Mouse (Mus musculus) limb, embryonic 10.5 days (tissue): Measurements from ENCODE around the gene Pi4ka. TPM values are rescaled to one million over a fixed set of nuclear protein-coding genes. Genes with fewer than 3 reads are reported as not detected.

Source experiments
- DNase-seq: peaks from one replicate; pipeline ENCODE4 v3.0.0-alpha.2; 2017; ENCODE audit warnings: low spot score
- H3K27ac ChIP-seq: fragments of 300-500 bp; sonication (generic); 2 replicates; pipeline ENCODE4 v1.5.1; 2016; ENCODE audit warnings: mild to moderate bottlenecking
- H3K27me3 ChIP-seq: fragments of 300-500 bp; sonication (generic); 2 replicates; pipeline ENCODE4 v1.6.1; 2016; ENCODE audit warnings: low read depth, mild to moderate bottlenecking; ENCODE audit not compliant: poor library complexity, severe bottlenecking
- H3K36me3 ChIP-seq: fragments of 300-500 bp; sonication (generic); 2 replicates; pipeline ENCODE4 v1.6.1; 2016; ENCODE audit warnings: mild to moderate bottlenecking, moderate library complexity
- H3K4me1 ChIP-seq: fragments of 300-500 bp; sonication (generic); 2 replicates; pipeline ENCODE4 v1.6.1; 2016
- H3K4me3 ChIP-seq: fragments of 300-500 bp; sonication (generic); 2 replicates; pipeline ENCODE4 v1.5.1; 2016; ENCODE audit warnings: mild to moderate bottlenecking, moderate library complexity
- H3K9me3 ChIP-seq: fragments of 300-500 bp; sonication (generic); replicated peaks from 2 replicates; pipeline ENCODE4 v1.6.1; 2016; ENCODE audit warnings: mild to moderate bottlenecking
- WGBS: fragments of 180-500 bp; shearing (Covaris S2); methylation state at CpG from one replicate; pipeline ENCODE4 v1.1.7; 2016; 5-methylcytosine and 5-hydroxymethylcytosine counted together
- polyA plus RNA-seq: library from polyadenylated mRNA; unstranded; fragments of >200 nt; fragmentation: Nextera tagmentation; extraction: Ambion mirVana; gene quantifications from 2 replicates; pipeline ENCODE4 v1.2.1, GENCODE M21; 2016

Pi4ka gene
- polyA plus RNA-seq, 1 experiment from 2014 or later: 37.6 TPM

- 93% methylated on average over 1 of the region's 1 CpGs for WGBS
- Histone ChIP-seq H3K4me1 (no peaks in the 10 kb centered on the region), H3K36me3 (peaks cover 8% of the 10 kb centered on the region), H3K9me3 (no peaks in the 10 kb centered on the region), H3K27ac (no peak overlapping the region), H3K4me3 (no peak overlapping the region), H3K27me3 (no peaks in the 10 kb centered on the region)
- no peak for DNase-seq
These were observed 76.1 kb downstream of the Pi4ka start for GRCm38 (mm10) chr16:17329848-17330570.

- 92% methylated on average over 2 of the region's 2 CpGs for WGBS
- Histone ChIP-seq H3K9me3 (no peaks in the 10 kb centered on the region), H3K27me3 (no peaks in the 10 kb centered on the region), H3K4me1 (no peaks in the 10 kb centered on the region), H3K36me3 (peaks cover 31% of the 10 kb centered on the region), H3K27ac (no peak overlapping the region), H3K4me3 (no peak overlapping the region)
- DNase-seq: no peak
These were observed 80.0 kb downstream of the Pi4ka start for GRCm38 (mm10) chr16:17326064-17326463.

- 94% methylated on average over 5 of the region's 5 CpGs for WGBS
- H3K4me1 ChIP-seq: no peaks in the 10 kb centered on the region
- no peak overlapping the region for H3K27ac ChIP-seq
- no peaks in the 10 kb centered on the region for H3K27me3 ChIP-seq
- no peaks in the 10 kb centered on the region for H3K9me3 ChIP-seq
- no peak for DNase-seq
- H3K4me3 ChIP-seq: no peak overlapping the region
- peaks cover 34% of the 10 kb centered on the region for H3K36me3 ChIP-seq
These were observed 81.4 kb downstream of the Pi4ka start for GRCm38 (mm10) chr16:17324745-17325144.

GRCm38 (mm10) chr16:17321481-17321880, 84.6 kb downstream of the Pi4ka start:
- H3K27ac ChIP-seq: no peak overlapping the region
- peaks cover 58% of the 10 kb centered on the region for H3K36me3 ChIP-seq
- WGBS: 93% methylated on average over 5 of the region's 5 CpGs
- H3K9me3 ChIP-seq: no peaks in the 10 kb centered on the region
- H3K4me3 ChIP-seq: no peak overlapping the region
- no peaks in the 10 kb centered on the region for H3K27me3 ChIP-seq
- no peaks in the 10 kb centered on the region for H3K4me1 ChIP-seq
- no peak for DNase-seq

- Histone ChIP-seq H3K4me3 (no peak overlapping the region), H3K36me3 (peaks cover 70% of the 10 kb centered on the region), H3K9me3 (no peaks in the 10 kb centered on the region), H3K27ac (no peak overlapping the region), H3K27me3 (no peaks in the 10 kb centered on the region), H3K4me1 (no peaks in the 10 kb centered on the region)
- no peak for DNase-seq
- whole genome bisulfite sequencing: 94% methylated on average over 7 of the region's 7 CpGs
These were observed 89.6 kb downstream of the Pi4ka start for GRCm38 (mm10) chr16:17316554-17316953.

- peaks cover 82% of the 10 kb centered on the region for H3K36me3 ChIP-seq
- H3K4me3 ChIP-seq: no peak overlapping the region
- no peaks in the 10 kb centered on the region for H3K27me3 ChIP-seq
- no peaks in the 10 kb centered on the region for H3K9me3 ChIP-seq
- 91% methylated on average over 5 of the region's 5 CpGs for WGBS
- no peaks in the 10 kb centered on the region for H3K4me1 ChIP-seq
- no peak for DNase-seq
- no peak overlapping the region for H3K27ac ChIP-seq
These were observed 93.6 kb downstream of the Pi4ka start for GRCm38 (mm10) chr16:17312531-17312930.

- 94% methylated on average over 10 of the region's 10 CpGs for WGBS
- Histone ChIP-seq H3K9me3 (no peaks in the 10 kb centered on the region), H3K27me3 (no peaks in the 10 kb centered on the region), H3K36me3 (peaks cover 71% of the 10 kb centered on the region), H3K4me3 (no peak overlapping the region), H3K27ac (no peak overlapping the region), H3K4me1 (no peaks in the 10 kb centered on the region)
- DNase-seq: no peak
These were observed 97.1 kb downstream of the Pi4ka start for GRCm38 (mm10) chr16:17309036-17309435.

GRCm38 (mm10) chr16:17307461-17307860, 98.7 kb downstream of the Pi4ka start:
- DNase-seq: no peak
- Histone ChIP-seq H3K4me3 (no peak overlapping the region), H3K9me3 (no peaks in the 10 kb centered on the region), H3K36me3 (peaks cover 68% of the 10 kb centered on the region), H3K27ac (no peak overlapping the region), H3K27me3 (no peaks in the 10 kb centered on the region), H3K4me1 (no peaks in the 10 kb centered on the region)
- 96% methylated on average over 5 of the region's 5 CpGs for WGBS

GRCm38 (mm10) chr16:17303521-17304245, 102.4 kb downstream of the Pi4ka start:
- Histone ChIP-seq H3K4me3 (no peak overlapping the region), H3K4me1 (no peaks in the 10 kb centered on the region), H3K36me3 (peaks cover 70% of the 10 kb centered on the region), H3K9me3 (no peaks in the 10 kb centered on the region), H3K27ac (no peak overlapping the region), H3K27me3 (no peaks in the 10 kb centered on the region)
- 91% methylated on average over 5 of the region's 5 CpGs for WGBS
- DNase-seq: no peak

- Histone ChIP-seq H3K4me3 (no peak overlapping the region), H3K9me3 (no peaks in the 10 kb centered on the region), H3K4me1 (no peaks in the 10 kb centered on the region), H3K27ac (no peak overlapping the region), H3K36me3 (peaks cover 71% of the 10 kb centered on the region), H3K27me3 (no peaks in the 10 kb centered on the region)
- DNase-seq: no peak
- 93% methylated on average over 3 of the region's 3 CpGs for WGBS
These were observed 105.3 kb downstream of the Pi4ka start for GRCm38 (mm10) chr16:17300818-17301217.

GRCm38 (mm10) chr16:17292751-17293150, 113.4 kb downstream of the Pi4ka start:
- Histone ChIP-seq H3K27ac (peak overlapping the region; percentile 14; the same call in 1 of the 2 replicates), H3K4me3 (no peak overlapping the region), H3K36me3 (peaks cover 60% of the 10 kb centered on the region), H3K4me1 (no peaks in the 10 kb centered on the region), H3K27me3 (no peaks in the 10 kb centered on the region), H3K9me3 (no peaks in the 10 kb centered on the region)
- 5% methylated on average over 2 of the region's 2 CpGs for WGBS
- peak; percentile 91 for DNase-seq

GRCm38 (mm10) chr16:17291016-17291415, 115.1 kb downstream of the Pi4ka start:
- Histone ChIP-seq H3K4me3 (no peak overlapping the region), H3K27me3 (no peaks in the 10 kb centered on the region), H3K9me3 (no peaks in the 10 kb centered on the region), H3K4me1 (no peaks in the 10 kb centered on the region), H3K36me3 (peaks cover 54% of the 10 kb centered on the region), H3K27ac (no peak overlapping the region)
- no peak for DNase-seq
- 93% methylated on average over 2 of the region's 2 CpGs for WGBS

- Histone ChIP-seq H3K4me3 (no peak overlapping the region), H3K27me3 (no peaks in the 10 kb centered on the region), H3K4me1 (no peaks in the 10 kb centered on the region), H3K9me3 (no peaks in the 10 kb centered on the region), H3K36me3 (peaks cover 74% of the 10 kb centered on the region), H3K27ac (no peak overlapping the region)
- no peak for DNase-seq
- WGBS: 88% methylated on average over 2 of the region's 2 CpGs
These were observed 119.0 kb downstream of the Pi4ka start for GRCm38 (mm10) chr16:17287103-17287502.
